Mouse (Mus musculus): ENCODE data around the gene Kirrel. TPM values are rescaled to one million over a fixed set of nuclear protein-coding genes. Genes with fewer than 3 reads are reported as not detected.

Gene Kirrel
- polyA plus RNA-seq, 1 experiment from 2014 or later: 8.3 TPM

DNA sequence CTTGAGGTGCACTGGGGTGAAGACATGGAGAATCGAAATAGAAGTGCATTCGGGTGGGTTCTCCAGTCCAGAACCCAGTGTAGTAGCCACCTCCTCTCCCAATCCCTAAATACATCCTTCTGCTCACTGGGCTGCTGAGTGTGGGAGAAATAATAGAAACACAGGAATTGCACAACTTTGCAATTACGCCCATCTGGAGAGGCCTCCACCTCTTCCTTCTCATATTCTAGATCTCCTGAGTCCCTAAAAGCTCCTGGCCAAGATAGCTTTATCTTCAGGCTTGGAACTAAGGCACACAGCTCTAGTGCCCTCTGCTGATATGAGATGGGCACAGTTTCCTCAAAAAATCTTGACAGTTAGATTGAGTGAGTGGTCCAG, 880 bp upstream of the Kirrel start:
- peak overlapping the region; percentile 80 for H3K27ac ChIP-seq
- H3K4me2 ChIP-seq: peak overlapping the region; percentile 66; the same call in 1 of the 2 replicates
- no peak overlapping the region for H3K4me3 ChIP-seq

DNA sequence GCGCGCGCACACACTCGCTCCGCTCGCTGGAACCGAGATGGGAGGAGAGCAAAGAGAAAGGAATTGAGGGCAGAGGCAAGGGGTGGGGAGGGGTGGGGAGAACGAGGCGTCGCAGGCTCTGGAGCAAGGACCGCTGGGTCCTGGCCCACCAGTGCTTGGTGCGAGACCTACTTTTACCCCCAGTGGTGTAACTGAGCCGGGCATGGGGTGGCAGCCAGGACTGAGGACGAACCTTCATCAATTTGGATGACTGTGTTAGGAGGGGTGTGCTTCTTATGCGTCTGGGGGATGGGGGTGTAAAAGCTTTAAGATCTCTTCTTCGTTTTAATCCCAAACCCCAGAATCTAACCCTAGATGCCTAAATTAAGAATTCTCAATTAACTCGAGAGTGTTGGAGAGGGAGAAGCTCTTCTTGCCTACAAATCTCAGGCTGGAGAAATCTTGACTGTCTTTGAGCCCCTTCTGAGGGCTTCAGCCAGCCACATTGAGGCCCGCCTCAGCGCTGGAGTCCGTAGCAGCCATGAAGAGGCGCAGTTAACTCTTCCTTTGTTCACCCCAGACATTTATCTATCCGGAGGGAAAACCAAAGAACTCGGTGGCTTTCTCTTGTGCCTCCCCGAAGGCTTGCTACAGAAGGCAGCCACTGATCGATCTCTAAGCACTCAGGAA, 356 bp upstream of the Kirrel start:
- Histone ChIP-seq H3K4me1 (peaks cover 46% of the 10 kb centered on the region), H3K36me3 (replicated peaks) (no peaks in the 10 kb centered on the region), H3K27ac (peak overlapping the region; percentile 80), H3K4me2 (peak overlapping the region; percentile 66), H3K9ac (peak overlapping the region; percentile 56), H3K27me3 (replicated peaks) (no peaks in the 10 kb centered on the region), H3K9me3 (no peaks in the 10 kb centered on the region), H3K4me3 (peak overlapping the region; percentile 63)
- ATAC-seq (replicated peaks): no peak; the same call in 1 of the 2 replicates
- WGBS: 4% methylated on average over 25 of the region's 25 CpGs

More for the DNA sequence above, 880 bp upstream of the Kirrel start:
- H3K27me3 ChIP-seq (replicated peaks): no peaks in the 10 kb centered on the region
- H3K9ac ChIP-seq: no peak overlapping the region
- no peak for ATAC-seq (replicated peaks)
- WGBS: 50% methylated on average over 3 of the region's 3 CpGs
- H3K9me3 ChIP-seq: no peaks in the 10 kb centered on the region
- H3K4me1 ChIP-seq: peaks cover 41% of the 10 kb centered on the region
- no peaks in the 10 kb centered on the region for H3K36me3 ChIP-seq (replicated peaks)

DNA sequence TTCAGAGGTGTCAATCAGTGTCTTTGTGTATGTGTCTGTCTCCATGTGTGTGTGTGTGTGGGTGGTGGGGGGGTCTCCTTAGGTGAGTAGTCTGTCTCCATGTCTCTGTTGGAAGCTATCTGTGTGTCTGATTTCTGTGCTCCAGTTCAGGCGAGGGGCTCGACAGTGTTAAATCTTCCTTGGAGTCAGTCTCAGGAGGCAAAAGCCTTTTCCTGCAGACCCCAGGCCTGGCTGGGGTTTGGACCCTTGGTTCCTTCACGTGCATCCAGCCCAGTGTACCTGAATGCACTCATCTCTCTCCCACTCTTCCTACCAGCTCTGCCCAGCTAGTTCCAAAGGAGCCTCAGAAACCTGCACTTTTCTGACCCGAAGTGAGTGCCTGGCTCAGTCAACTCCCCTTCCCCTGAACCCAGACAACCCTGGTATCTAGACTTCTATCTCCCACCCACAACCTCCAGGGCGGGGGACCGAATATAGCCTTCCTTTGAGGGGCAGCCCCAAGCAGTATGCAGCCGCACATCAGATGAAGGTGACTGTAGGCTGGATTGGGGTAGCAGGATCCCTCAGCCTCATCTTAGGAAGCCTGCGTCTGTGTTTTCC, 961 bp downstream of the Kirrel start:
- H3K27me3 ChIP-seq (replicated peaks): no peaks in the 10 kb centered on the region
- peak overlapping the region; percentile 66 for H3K4me2 ChIP-seq
- no peaks in the 10 kb centered on the region for H3K9me3 ChIP-seq
- peak overlapping the region; percentile 63 for H3K4me3 ChIP-seq
- peak overlapping the region; percentile 80 for H3K27ac ChIP-seq
- peaks cover 59% of the 10 kb centered on the region for H3K4me1 ChIP-seq
- 2% methylated on average over 8 of the region's 8 CpGs for WGBS
- no peaks in the 10 kb centered on the region for H3K36me3 ChIP-seq (replicated peaks)
- peak overlapping the region; percentile 56 for H3K9ac ChIP-seq
- ATAC-seq (replicated peaks): peak; percentile 35

DNA sequence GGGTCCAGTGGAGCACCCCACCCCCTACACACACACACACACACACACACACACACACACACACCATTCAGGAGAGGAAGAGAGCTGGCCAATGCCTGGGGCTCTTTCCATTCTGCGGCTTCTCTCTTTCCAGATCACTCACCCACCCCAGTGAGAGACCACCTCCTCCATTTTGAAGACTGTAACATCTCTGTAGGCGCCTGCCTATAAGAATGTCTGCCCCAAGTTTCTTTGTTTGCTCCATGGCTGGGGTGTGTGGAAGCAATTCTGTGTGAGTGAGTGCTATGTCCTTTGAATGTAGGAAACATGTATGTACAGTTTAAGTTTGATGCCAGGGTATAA, 1.5 kb downstream of the Kirrel start:
- H3K27ac ChIP-seq: peak overlapping the region; percentile 80
- peaks cover 63% of the 10 kb centered on the region for H3K4me1 ChIP-seq
- peak overlapping the region; percentile 63 for H3K4me3 ChIP-seq
- peak overlapping the region; percentile 66 for H3K4me2 ChIP-seq
- H3K9ac ChIP-seq: peak overlapping the region; percentile 56; the same call in 1 of the 2 replicates
- no peaks in the 10 kb centered on the region for H3K9me3 ChIP-seq
- WGBS: 5% methylated on average over 2 of the region's 2 CpGs
- 0 out of 2 replicates have a peak, but pooled peaks have one; percentile 22 for ATAC-seq (replicated peaks)
- H3K27me3 ChIP-seq (replicated peaks): no peaks in the 10 kb centered on the region
- no peaks in the 10 kb centered on the region for H3K36me3 ChIP-seq (replicated peaks)

DNA sequence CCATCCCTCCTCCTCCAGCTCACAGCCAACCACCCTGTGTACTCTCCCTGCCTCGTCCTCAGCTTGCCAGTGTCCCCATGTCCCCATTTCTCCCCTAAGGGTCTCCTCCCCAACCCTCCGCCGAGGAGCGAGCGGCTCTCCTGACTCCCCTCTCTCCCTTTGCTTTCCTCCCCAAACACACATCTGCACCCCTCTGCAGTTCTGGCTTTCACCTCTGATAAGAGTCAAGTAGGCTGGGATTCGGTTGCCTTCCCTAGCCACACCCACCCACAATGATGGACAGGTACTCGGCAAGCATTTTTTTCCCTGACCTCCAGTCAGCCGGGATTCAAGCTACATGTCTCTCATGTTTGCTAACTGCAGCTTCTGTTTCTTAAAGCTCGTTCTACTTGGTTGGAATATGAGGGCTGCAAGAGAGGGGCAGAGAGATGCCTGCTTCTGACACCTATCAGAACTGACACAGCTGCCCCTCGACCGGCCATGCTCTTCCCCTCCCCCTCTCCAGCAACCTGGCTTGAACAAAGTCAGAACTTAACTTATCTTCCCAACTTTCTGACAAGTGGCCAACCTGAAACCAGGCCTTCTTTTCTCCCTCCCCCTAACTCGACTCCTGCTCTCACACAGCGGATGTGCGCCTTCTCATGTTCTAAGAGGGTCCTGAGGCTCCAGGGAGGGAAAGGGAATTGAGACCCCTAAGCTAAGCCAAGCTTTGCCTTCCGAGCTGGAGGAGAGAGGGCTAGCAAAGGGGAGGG, 2.0 kb downstream of the Kirrel start:
- H3K27me3 ChIP-seq (replicated peaks): no peaks in the 10 kb centered on the region
- H3K9me3 ChIP-seq: no peaks in the 10 kb centered on the region
- H3K36me3 ChIP-seq (replicated peaks): no peaks in the 10 kb centered on the region
- H3K4me2 ChIP-seq: peak overlapping the region; percentile 66
- H3K4me3 ChIP-seq: peak overlapping the region; percentile 63
- 1% methylated on average over 15 of the region's 15 CpGs for WGBS
- ATAC-seq (replicated peaks): 0 out of 2 replicates have a peak, but pooled peaks have one; percentile 12
- H3K27ac ChIP-seq: peak overlapping the region; percentile 80
- peak overlapping the region; percentile 56 for H3K9ac ChIP-seq
- H3K4me1 ChIP-seq: peaks cover 68% of the 10 kb centered on the region

- Histone ChIP-seq H3K4me3 (peak overlapping the region; percentile 63), H3K27me3 (replicated peaks) (no peaks in the 10 kb centered on the region), H3K9ac (peak overlapping the region; percentile 56), H3K4me2 (peak overlapping the region; percentile 66), H3K27ac (peak overlapping the region; percentile 80), H3K36me3 (replicated peaks) (no peaks in the 10 kb centered on the region), H3K9me3 (no peaks in the 10 kb centered on the region), H3K4me1 (peaks cover 68% of the 10 kb centered on the region)
- 21% methylated on average over 13 of the region's 13 CpGs for WGBS
- ATAC-seq (replicated peaks): 0 out of 2 replicates have a peak, but pooled peaks have one; percentile 11
Observed at GRCm38 (mm10) chr3:87171201-87172100, 3.1 kb downstream of the Kirrel start.

GRCm38 (mm10) chr3:87169402-87170015, 5.0 kb downstream of the Kirrel start:
- no peak overlapping the region for H3K27ac ChIP-seq
- H3K36me3 ChIP-seq (replicated peaks): no peaks in the 10 kb centered on the region
- peaks cover 76% of the 10 kb centered on the region for H3K4me1 ChIP-seq
- H3K4me2 ChIP-seq: peak overlapping the region; percentile 32
- H3K4me3 ChIP-seq: no peak overlapping the region
- H3K9me3 ChIP-seq: no peaks in the 10 kb centered on the region
- ATAC-seq (replicated peaks): no peak
- no peaks in the 10 kb centered on the region for H3K27me3 ChIP-seq (replicated peaks)
- H3K9ac ChIP-seq: no peak overlapping the region
- 44% methylated on average over 5 of the region's 5 CpGs for WGBS

DNA sequence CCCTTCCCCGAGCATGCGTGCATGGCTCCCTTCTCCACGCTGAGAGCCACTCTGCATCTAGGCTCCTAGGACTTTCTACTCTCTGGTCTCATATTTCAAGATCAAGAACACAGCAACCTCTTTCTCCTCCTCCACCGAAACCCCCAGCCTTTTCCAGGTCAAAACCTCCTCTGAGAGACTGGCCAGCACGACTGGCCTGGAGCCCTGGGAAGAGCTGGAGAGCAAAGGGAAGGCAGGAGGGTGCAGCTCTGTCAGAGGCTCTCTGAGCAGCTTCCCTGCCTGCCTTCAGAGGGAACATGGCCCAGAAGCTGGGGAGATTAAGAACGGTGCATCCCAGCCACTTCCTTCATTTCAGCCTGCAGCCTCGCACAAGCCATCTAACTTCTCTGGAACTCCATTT, 5.8 kb downstream of the Kirrel start:
- Histone ChIP-seq H3K27me3 (replicated peaks) (no peaks in the 10 kb centered on the region), H3K4me2 (peak overlapping the region; percentile 5; the same call in 1 of the 2 replicates), H3K9me3 (no peaks in the 10 kb centered on the region), H3K36me3 (replicated peaks) (no peaks in the 10 kb centered on the region), H3K4me1 (peaks cover 82% of the 10 kb centered on the region), H3K27ac (no peak overlapping the region), H3K9ac (no peak overlapping the region), H3K4me3 (no peak overlapping the region)
- ATAC-seq (replicated peaks): no peak
- 73% methylated on average over 7 of the region's 7 CpGs for WGBS

- Histone ChIP-seq H3K36me3 (replicated peaks) (no peaks in the 10 kb centered on the region), H3K27ac (no peak overlapping the region), H3K27me3 (replicated peaks) (no peaks in the 10 kb centered on the region), H3K4me1 (peaks cover 81% of the 10 kb centered on the region), H3K9me3 (no peaks in the 10 kb centered on the region), H3K4me2 (no peak overlapping the region), H3K4me3 (no peak overlapping the region), H3K9ac (no peak overlapping the region)
- ATAC-seq (replicated peaks): no peak
- WGBS: 83% methylated on average over 6 of the region's 6 CpGs
Observed at GRCm38 (mm10) chr3:87167621-87168020, 6.9 kb downstream of the Kirrel start.

DNA sequence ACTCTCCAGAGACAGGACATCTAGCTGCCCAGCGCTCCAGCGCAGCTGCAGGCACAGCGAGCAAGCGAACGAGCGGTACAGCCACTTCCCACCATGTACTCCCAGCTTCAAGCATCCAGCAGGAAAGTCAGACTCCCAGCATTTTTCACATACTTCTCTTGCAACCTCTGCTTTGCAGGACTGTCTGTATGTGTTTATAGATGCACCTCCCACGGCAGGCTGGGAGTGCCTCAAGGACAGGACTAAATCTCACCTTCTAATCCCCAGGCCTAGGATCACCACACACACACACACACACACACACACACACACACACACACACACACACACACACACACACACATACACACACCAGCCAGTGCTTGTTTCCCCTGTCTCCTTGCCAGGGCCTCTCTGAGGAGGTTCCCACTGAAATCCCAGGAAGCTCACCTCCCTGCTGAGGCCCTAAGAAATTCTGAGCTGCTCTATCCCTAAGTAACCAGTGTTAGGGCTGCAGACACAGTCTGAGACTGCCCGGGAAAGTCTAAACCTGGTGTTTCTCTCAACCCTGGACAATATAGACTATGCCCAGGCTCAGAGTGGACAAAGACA, 9.2 kb downstream of the Kirrel start:
- 21% methylated on average over 8 of the region's 8 CpGs for WGBS

More for the DNA sequence above, 9.2 kb downstream of the Kirrel start:
- H3K9ac ChIP-seq: no peak overlapping the region
- no peak overlapping the region for H3K4me3 ChIP-seq
- ATAC-seq (replicated peaks): no peak
- H3K9me3 ChIP-seq: no peaks in the 10 kb centered on the region
- no peaks in the 10 kb centered on the region for H3K36me3 ChIP-seq (replicated peaks)
- peak overlapping the region; percentile 65 for H3K27ac ChIP-seq
- H3K4me1 ChIP-seq: peaks cover 78% of the 10 kb centered on the region
- no peak overlapping the region for H3K4me2 ChIP-seq
- H3K27me3 ChIP-seq (replicated peaks): no peaks in the 10 kb centered on the region
